Mouse (Mus musculus): ENCODE measurements around the gene B4galnt1. TPM values are rescaled to one million over a fixed set of nuclear protein-coding genes. Genes with fewer than 3 reads are reported as not detected.
A peak's percentile ranks its signal among the peaks of the same experiment; 100 is the strongest.
"Not testable (repeated sequence)": the region's sequence is repeated elsewhere in the genome, so short reads cannot be mapped to it uniquely, and the experiment has no call there.

B4galnt1 gene
- polyA plus RNA-seq, 1 experiment, result 196 TPM

DNA sequence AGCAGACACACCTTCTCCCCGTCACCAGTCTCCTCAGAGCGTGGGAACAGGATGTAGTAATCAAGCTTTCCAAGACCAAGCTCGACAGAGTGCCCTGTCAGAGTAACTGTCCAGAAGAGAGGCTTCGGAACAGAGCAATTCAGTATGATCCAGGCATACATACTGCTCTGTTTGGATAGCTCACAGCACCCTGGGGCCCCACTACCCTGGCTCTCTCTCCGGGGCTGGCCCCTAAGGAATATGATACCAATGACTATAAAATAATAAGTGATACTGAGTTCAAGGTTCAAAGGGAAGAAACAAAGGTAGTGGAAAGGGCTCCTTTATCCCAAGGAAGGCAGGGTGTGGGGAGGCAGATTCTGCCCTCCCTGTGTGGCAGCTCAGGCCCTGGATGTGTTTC lies 32.6 kb upstream of the B4galnt1 start:
- WGBS, result 86% methylated on average over 5 of the region's 5 CpGs
- no peak overlapping the region for H3K4me3 ChIP-seq (ENCODE audit: control insufficient read depth, insufficient read depth, low read length)

DNA sequence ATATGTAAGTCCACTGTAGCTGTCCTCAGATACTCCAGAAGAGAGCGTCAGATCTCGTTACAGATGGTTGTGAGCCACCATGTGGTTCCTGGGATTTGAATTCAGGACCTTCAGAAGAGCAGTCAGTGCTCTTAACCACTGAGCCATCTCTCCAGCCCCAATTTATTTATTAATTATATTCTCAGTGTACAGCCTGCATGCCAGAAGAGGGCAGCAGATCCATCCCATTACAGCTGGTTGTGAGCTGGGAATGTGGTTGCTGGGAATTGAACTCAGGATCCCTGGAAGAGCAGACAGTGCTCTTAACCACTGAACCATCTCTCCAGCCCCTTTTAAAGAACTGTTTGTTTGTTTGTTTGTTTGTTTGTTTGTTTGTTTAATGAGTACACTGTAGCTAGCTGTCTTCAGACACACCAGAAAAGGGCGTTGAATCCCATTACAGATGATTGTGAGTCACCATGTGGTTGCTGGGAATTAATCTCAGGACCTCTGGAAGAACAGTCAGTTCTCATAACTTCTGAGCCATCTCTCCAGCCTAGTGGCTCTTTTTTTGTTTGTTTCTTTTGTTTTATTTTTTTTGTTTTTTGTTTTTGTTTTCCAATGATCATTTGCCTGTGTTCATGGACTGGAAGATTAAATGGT lies 30.5 kb upstream of the B4galnt1 start:
- 94% methylated on average over 3 of the region's 3 CpGs for WGBS
- H3K36me3 ChIP-seq (ENCODE audit: control insufficient read depth, insufficient read depth, low read length); H3K27me3 ChIP-seq (ENCODE audit: control insufficient read depth, insufficient read depth, low read length); H3K27ac ChIP-seq (ENCODE audit: control insufficient read depth, insufficient read depth, low read length); H3K4me3 ChIP-seq (ENCODE audit: control insufficient read depth, insufficient read depth, low read length): not testable (repeated sequence)
- peaks cover 27% of the 10 kb centered on the region for H3K4me1 ChIP-seq (replicated peaks; ENCODE audit: control insufficient read depth, insufficient read depth, low read length)
- DNase-seq, result peak; percentile 33

More for the DNA sequence above, 32.6 kb upstream of the B4galnt1 start:
- Histone ChIP-seq H3K36me3 (ENCODE audit: control insufficient read depth, insufficient read depth, low read length) (no peaks in the 10 kb centered on the region), H3K27ac (ENCODE audit: control insufficient read depth, insufficient read depth, low read length) (no peak overlapping the region), H3K27me3 (ENCODE audit: control insufficient read depth, insufficient read depth, low read length) (no peaks in the 10 kb centered on the region), H3K4me1 (replicated peaks; ENCODE audit: control insufficient read depth, insufficient read depth, low read length) (peaks cover 24% of the 10 kb centered on the region)
- DNase-seq, result no peak
- TF ChIP-seq POLR2A (IDR thresholded peaks at IDR 0.05; ENCODE audit: control insufficient read depth, extremely low read depth, insufficient read depth, low read length, poor library complexity), result no peak
- TF ChIP-seq CTCF (IDR thresholded peaks at IDR 0.05; ENCODE audit: borderline replicate concordance, control insufficient read depth, extremely low read depth, insufficient read depth, low read length, poor library complexity), result no peak

DNA sequence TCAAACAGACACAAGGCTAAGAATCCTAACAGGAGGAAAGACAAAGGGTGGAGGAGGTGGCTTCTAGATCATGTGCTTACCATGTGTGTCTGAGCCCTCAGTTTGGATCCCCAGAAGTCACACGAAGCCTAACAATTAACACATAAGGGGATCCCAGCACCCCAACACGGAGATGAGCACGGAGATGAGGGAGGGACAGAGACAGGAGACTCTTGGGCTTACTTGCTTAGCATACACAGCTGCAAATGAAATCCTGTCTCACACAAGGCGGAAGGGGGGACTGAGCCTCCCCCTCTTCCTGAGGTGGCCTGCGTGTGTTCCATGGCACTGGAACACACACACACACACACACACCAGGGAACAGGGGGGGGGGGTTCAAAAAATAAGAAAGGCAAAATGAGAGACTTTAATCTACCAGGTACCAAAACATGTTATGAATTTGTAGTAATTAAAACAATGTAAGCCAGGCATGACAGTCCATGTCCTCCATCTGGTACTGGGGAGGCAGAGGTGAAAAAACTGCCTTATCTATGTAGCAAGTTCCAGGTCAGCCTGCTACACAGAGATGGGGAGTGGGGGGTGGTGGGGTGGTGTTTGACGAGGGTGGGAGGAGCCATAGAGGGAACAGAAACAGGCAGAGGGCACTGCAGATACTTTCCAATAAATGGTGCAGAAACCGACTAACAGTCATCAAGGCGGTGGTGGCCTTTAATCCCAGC lies 29.7 kb upstream of the B4galnt1 start:
- TF ChIP-seq CTCF (IDR thresholded peaks at IDR 0.05; ENCODE audit: borderline replicate concordance, control insufficient read depth, extremely low read depth, insufficient read depth, low read length, poor library complexity), result no peak
- TF ChIP-seq POLR2A (IDR thresholded peaks at IDR 0.05; ENCODE audit: control insufficient read depth, extremely low read depth, insufficient read depth, low read length, poor library complexity), result 0 out of 2 replicates have a peak, but pooled peaks have one; percentile 33
- Histone ChIP-seq H3K27ac (ENCODE audit: control insufficient read depth, insufficient read depth, low read length) (peak overlapping the region; percentile 88), H3K27me3 (ENCODE audit: control insufficient read depth, insufficient read depth, low read length) (no peaks in the 10 kb centered on the region), H3K4me1 (replicated peaks; ENCODE audit: control insufficient read depth, insufficient read depth, low read length) (peaks cover 27% of the 10 kb centered on the region), H3K36me3 (ENCODE audit: control insufficient read depth, insufficient read depth, low read length) (no peaks in the 10 kb centered on the region), H3K4me3 (ENCODE audit: control insufficient read depth, insufficient read depth, low read length) (no peak overlapping the region)
- WGBS, result 10% methylated on average over 8 of the region's 8 CpGs
- DNase-seq, result peak; percentile 66

DNA sequence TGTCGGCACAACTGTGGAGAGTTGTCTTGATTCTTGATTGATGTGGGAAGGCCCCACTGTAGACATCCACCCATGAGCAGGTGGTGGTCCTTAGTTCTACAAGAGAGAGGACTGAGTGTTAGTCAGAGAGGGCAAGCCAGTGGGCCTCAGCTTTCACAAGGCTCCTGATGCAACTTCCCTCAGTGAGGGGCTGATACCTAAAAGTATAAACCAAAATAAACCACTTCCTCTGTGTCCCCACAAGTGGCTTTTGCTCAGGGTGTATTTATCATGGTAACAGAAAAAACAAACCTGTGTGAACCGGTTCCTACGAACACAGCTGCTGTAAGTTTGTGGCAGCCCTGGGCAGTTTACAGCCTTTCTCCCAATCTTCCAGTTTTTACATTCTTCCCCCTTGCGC lies 28.5 kb upstream of the B4galnt1 start:
- no peak overlapping the region for H3K4me3 ChIP-seq (ENCODE audit: control insufficient read depth, insufficient read depth, low read length)

DNA sequence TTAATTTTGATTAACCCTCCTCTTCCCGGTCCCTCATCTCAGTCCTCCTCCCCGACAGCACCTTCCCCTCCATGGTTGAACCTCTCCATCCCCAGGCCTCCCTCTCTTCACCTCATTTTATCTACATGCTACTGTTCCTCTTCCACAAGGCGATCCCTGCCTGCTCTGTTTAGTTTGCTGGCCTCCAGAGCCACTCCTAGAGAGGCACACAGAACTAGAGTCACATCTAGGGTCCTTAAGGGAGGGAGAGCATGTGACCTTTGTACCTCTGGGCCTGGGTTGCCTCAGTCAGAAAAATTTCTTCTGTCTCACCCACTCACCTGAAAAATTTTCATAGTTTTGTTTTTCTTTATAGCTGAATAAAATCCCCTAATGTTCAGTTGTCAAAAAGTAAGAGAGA lies 27.1 kb upstream of the B4galnt1 start:
- Histone ChIP-seq H3K4me1 (replicated peaks; ENCODE audit: control insufficient read depth, insufficient read depth, low read length) (peaks cover 48% of the 10 kb centered on the region), H3K27ac (ENCODE audit: control insufficient read depth, insufficient read depth, low read length) (peak overlapping the region; percentile 60), H3K4me3 (ENCODE audit: control insufficient read depth, insufficient read depth, low read length) (no peak overlapping the region), H3K27me3 (ENCODE audit: control insufficient read depth, insufficient read depth, low read length) (no peaks in the 10 kb centered on the region), H3K36me3 (ENCODE audit: control insufficient read depth, insufficient read depth, low read length) (no peaks in the 10 kb centered on the region)
- WGBS, result 88% methylated on average over 3 of the region's 3 CpGs
- no peak for DNase-seq
- TF ChIP-seq POLR2A (IDR thresholded peaks at IDR 0.05; ENCODE audit: control insufficient read depth, extremely low read depth, insufficient read depth, low read length, poor library complexity), result no peak
- no peak for TF ChIP-seq CTCF (IDR thresholded peaks at IDR 0.05; ENCODE audit: borderline replicate concordance, control insufficient read depth, extremely low read depth, insufficient read depth, low read length, poor library complexity)

More for the DNA sequence above, 28.5 kb upstream of the B4galnt1 start:
- Histone ChIP-seq H3K36me3 (ENCODE audit: control insufficient read depth, insufficient read depth, low read length) (no peaks in the 10 kb centered on the region), H3K27ac (ENCODE audit: control insufficient read depth, insufficient read depth, low read length) (peak overlapping the region; percentile 88), H3K4me1 (replicated peaks; ENCODE audit: control insufficient read depth, insufficient read depth, low read length) (peaks cover 38% of the 10 kb centered on the region), H3K27me3 (ENCODE audit: control insufficient read depth, insufficient read depth, low read length) (no peaks in the 10 kb centered on the region)
- DNase-seq, result peak; percentile 50
- TF ChIP-seq POLR2A (IDR thresholded peaks at IDR 0.05; ENCODE audit: control insufficient read depth, extremely low read depth, insufficient read depth, low read length, poor library complexity) (no peak), CTCF (IDR thresholded peaks at IDR 0.05; ENCODE audit: borderline replicate concordance, control insufficient read depth, extremely low read depth, insufficient read depth, low read length, poor library complexity) (no peak)
- 4% methylated on average over 4 of the region's 4 CpGs for WGBS

DNA sequence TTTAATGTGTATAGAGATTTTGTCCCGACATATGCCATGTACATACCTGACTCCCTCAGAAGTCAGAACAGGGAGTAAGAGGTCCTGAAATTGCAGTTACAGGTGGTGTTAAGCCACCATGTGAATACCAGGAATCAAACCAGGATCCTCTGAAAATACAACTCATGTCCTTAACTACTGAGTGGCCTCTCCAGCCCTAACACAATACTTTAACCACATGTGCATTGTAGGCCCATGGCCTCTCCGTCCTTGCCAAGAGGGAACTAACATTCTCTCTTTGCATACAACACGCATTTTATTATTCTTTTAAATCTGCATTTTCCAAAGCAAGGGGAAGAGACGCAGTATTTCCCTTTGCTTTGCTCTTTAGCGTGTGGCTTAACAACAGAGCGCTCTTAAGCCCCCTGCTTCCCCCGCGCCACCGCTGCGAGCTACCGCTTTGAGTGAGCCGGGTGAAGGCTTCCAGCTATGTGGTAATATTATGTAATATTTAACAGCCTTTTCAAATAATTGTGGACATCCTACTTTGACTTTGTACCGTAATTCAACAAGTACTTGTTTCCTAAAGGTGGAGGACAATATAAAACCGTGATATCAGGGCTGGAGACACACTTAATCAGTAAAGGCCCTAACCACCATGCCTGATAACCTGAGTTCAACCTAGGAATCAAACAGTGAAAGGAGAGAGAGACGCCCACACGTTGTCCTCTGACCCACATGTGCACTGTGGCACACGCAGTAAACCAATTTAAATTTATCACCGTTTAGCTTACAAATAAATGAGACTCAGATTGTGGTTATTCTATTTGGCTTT lies 26.5 kb upstream of the B4galnt1 start:
- Histone ChIP-seq H3K4me3 (ENCODE audit: control insufficient read depth, insufficient read depth, low read length) (no peak overlapping the region), H3K27me3 (ENCODE audit: control insufficient read depth, insufficient read depth, low read length) (no peaks in the 10 kb centered on the region), H3K4me1 (replicated peaks; ENCODE audit: control insufficient read depth, insufficient read depth, low read length) (peaks cover 48% of the 10 kb centered on the region), H3K27ac (ENCODE audit: control insufficient read depth, insufficient read depth, low read length) (no peak overlapping the region), H3K36me3 (ENCODE audit: control insufficient read depth, insufficient read depth, low read length) (no peaks in the 10 kb centered on the region)
- WGBS, result 83% methylated on average over 18 of the region's 18 CpGs
- no peak for DNase-seq
- TF ChIP-seq CTCF (IDR thresholded peaks at IDR 0.05; ENCODE audit: borderline replicate concordance, control insufficient read depth, extremely low read depth, insufficient read depth, low read length, poor library complexity) (no peak), POLR2A (IDR thresholded peaks at IDR 0.05; ENCODE audit: control insufficient read depth, extremely low read depth, insufficient read depth, low read length, poor library complexity) (no peak)

All from thymus, adult 2 months (tissue).